Mouse (Mus musculus): ENCODE results near the gene Olfr146. TPM values are rescaled to one million over a fixed set of nuclear protein-coding genes. Genes with fewer than 3 reads are reported as not detected.

Gene Olfr146
- total RNA-seq (2021) = not detected
- long read RNA-seq, experiment 1 = 0 reads
- long read RNA-seq, experiment 2 = 0 reads

DNA sequence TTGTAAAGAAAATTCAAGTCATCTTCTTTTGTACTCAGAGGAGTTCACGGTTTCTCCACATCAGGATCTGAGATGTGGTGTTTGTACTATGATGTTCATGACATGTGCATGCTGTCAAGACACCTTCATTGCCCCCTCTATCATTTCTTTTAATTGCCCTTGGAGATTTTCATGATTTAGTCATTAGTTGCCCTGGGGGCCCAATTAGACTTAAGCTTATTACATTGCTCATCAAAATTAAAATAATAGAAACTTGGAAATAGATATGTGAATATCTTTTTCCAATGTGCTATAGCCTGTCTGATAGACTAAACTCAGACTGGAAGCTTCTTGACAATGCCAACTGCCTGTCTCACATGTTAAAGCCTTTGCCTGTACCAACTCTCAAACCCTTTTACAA is at the start of gene Olfr146:
TSS of gene Olfr146 (minus strand) at position 101 of the 400 bp plus-strand sequence.
- DNase-seq = no peak

- DNase-seq = no peak
Observed at GRCm38 (mm10) chr9:39064851-39065250, 41.7 kb upstream of the Olfr146 start, which contains the start of gene Olfr937. Gene Olfr937 (minus strand): TSS chr9:39064951.

- no peak for DNase-seq
Observed at GRCm38 (mm10) chr9:38999583-38999982, 23.6 kb downstream of the Olfr146 start, which contains the start of gene Olfr935. Gene Olfr935 (minus strand): TSS chr9:38999683.

DNA sequence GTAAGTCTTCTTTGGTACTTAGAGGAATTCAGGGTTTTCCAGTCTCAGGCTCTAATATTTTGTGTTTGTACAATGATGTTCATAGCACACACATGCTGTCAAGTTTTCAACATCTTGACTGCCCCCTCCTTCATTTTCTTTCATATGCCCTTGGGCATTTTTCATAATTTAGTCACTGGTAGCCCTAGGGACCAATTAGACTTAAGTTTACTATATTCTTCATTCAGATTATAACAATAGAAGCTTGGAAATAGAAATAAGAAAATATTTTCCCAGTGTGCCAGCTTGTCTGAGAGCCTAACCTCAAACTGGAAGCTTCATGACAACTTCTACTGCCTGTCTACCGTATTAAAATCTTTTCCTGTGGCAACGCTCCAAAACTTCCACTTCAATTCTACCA is 35.0 kb downstream of the Olfr146 start, which contains the start of gene Olfr934:
TSS of gene Olfr934 (minus strand) at position 101 of the 400 bp plus-strand sequence.
- no peak for DNase-seq

- no peak for DNase-seq
Observed at GRCm38 (mm10) chr9:38972013-38972412, 51.2 kb downstream of the Olfr146 start, which contains the start of gene Olfr933. Gene Olfr933 (plus strand): TSS chr9:38972313.

Small RNA genes within 50 kb of the gene (microRNA-seq; reads per million reads assigned to microRNA genes)
- not detected for gene Gm25529

Other genes starting within 250 kb of the Olfr146 start
- gene Olfr922, start 208.8 kb downstream of the Olfr146 start, total RNA-seq (2021) = not detected
- gene Olfr923, start 196.8 kb downstream of the Olfr146 start, total RNA-seq (2021) = not detected
- gene Olfr924, start 178.9 kb downstream of the Olfr146 start, total RNA-seq (2021) = not detected
- gene Olfr26, start 168.3 kb downstream of the Olfr146 start, total RNA-seq (2021) = not detected
- gene Olfr926, start 146.3 kb downstream of the Olfr146 start, total RNA-seq (2021) = not detected
- gene Olfr930, start 93.6 kb downstream of the Olfr146 start, total RNA-seq (2021) = not detected
- gene Olfr933, start 51.1 kb downstream of the Olfr146 start, total RNA-seq (2021) = under 1 TPM in 1 of 2 experiments, not detected in 1; 0.09 TPM
- gene Olfr934, start 35.1 kb downstream of the Olfr146 start, total RNA-seq (2021) = not detected
- gene Olfr935, start 23.7 kb downstream of the Olfr146 start, total RNA-seq (2021) = not detected
- not detected for gene Olfr937, start 41.6 kb upstream of the Olfr146 start, total RNA-seq (2021)
- not detected for gene Olfr938, start 55.5 kb upstream of the Olfr146 start, total RNA-seq (2021)
- not detected for gene Olfr27, start 104.8 kb upstream of the Olfr146 start, total RNA-seq (2021)
- gene Olfr943, start 142.9 kb upstream of the Olfr146 start, total RNA-seq (2021) = not detected
- not detected for gene Olfr944, start 178.5 kb upstream of the Olfr146 start, total RNA-seq (2021)
- not detected for gene Olfr1537, start 226.6 kb upstream of the Olfr146 start, total RNA-seq (2021)

All from adrenal gland, postnatal 10 days (tissue).